Mouse (Mus musculus) C2C12 (cell line): ENCODE data around the gene Ppa2. TPM values are rescaled to one million over a fixed set of nuclear protein-coding genes. Genes with fewer than 3 reads are reported as not detected.

ENCODE experiments used
- H3K27me3 ChIP-seq: one replicate; pipeline ENCODE4 v1.6.1; 2011; ENCODE audit not compliant: control insufficient read depth, insufficient read depth, insufficient read length
- H3K36me3 ChIP-seq: one replicate; pipeline ENCODE4 v1.6.1; 2011; ENCODE audit not compliant: control insufficient read depth, insufficient read depth
- H3K4me3 ChIP-seq: one replicate; pipeline ENCODE4 v1.5.1; 2011; ENCODE audit warnings: mild to moderate bottlenecking, control low read depth; ENCODE audit not compliant: poor library complexity, insufficient read depth, severe bottlenecking
- H3K79me2 ChIP-seq: one replicate; pipeline ENCODE4 v1.6.1; 2011; ENCODE audit not compliant: control insufficient read depth, insufficient read depth
- H3K79me3 ChIP-seq: one replicate; pipeline ENCODE4 v1.6.1; 2011; ENCODE audit warnings: low read depth, control low read depth
- H3ac ChIP-seq: one replicate; pipeline ENCODE3; 2011; ENCODE audit warnings: low read depth; ENCODE audit not compliant: control insufficient read depth, insufficient read length
- CEBPB ChIP-seq: IDR thresholded peaks from one replicate; pipeline ENCODE4 v1.6.1; 2011; ENCODE audit warnings: low read depth, mild to moderate bottlenecking, control low read depth, moderate library complexity
- CTCF ChIP-seq: IDR thresholded peaks from one replicate; pipeline ENCODE4 v1.5.1; 2011; ENCODE audit not compliant: control insufficient read depth, insufficient read depth, insufficient read length
- FOSL1 ChIP-seq: IDR thresholded peaks from one replicate; pipeline ENCODE4 v1.8.0; 2011; ENCODE audit warnings: mild to moderate bottlenecking, low read length; ENCODE audit not compliant: poor library complexity, insufficient read depth, severe bottlenecking
- MAX ChIP-seq: IDR thresholded peaks from one replicate; pipeline ENCODE4 v1.6.1; 2011; ENCODE audit warnings: mild to moderate bottlenecking, control low read depth
- MYOD1 ChIP-seq: IDR thresholded peaks from one replicate; pipeline ENCODE4 v1.6.1; 2011; ENCODE audit warnings: low read depth; ENCODE audit not compliant: control insufficient read depth, insufficient read length
- MYOG ChIP-seq: IDR thresholded peaks from one replicate; pipeline ENCODE4 v1.6.1; 2011; ENCODE audit not compliant: control insufficient read depth, insufficient read length; ENCODE audit errors: extremely low read depth
- USF1 ChIP-seq: IDR thresholded peaks from one replicate; pipeline ENCODE4 v1.6.1; 2011; ENCODE audit warnings: low read depth, mild to moderate bottlenecking, control low read depth, moderate library complexity
- polyA plus RNA-seq: library from polyadenylated mRNA; unstranded; fragments of >200 nt; fragmentation: generic; extraction: Trizol; gene quantifications from one replicate; pipeline ENCODE4 v1.2.1, GENCODE M21; 2012; ENCODE audit warnings: missing spikeins

Gene Ppa2
- polyA plus RNA-seq, 1 experiment, result 41.2 TPM

GRCm38 (mm10) chr3:133309359-133309758 lies 551 bp upstream of the Ppa2 start:
- Histone ChIP-seq H3K79me3 (peaks cover 6% of the 10 kb centered on the region), H3K4me3 (no peak overlapping the region), H3ac (no peak overlapping the region), H3K36me3 (no peaks in the 10 kb centered on the region), H3K27me3 (no peaks in the 10 kb centered on the region), H3K79me2 (peaks cover 18% of the 10 kb centered on the region)
- TF ChIP-seq CTCF, result no peak
- TF ChIP-seq MYOD1, result no peak
- no peak for TF ChIP-seq MYOG
- TF ChIP-seq CEBPB, result no peak
- TF ChIP-seq USF1, result no peak
- TF ChIP-seq FOSL1, result no peak
- no peak for TF ChIP-seq MAX

GRCm38 (mm10) chr3:133310809-133311179 lies 884 bp downstream of the Ppa2 start:
- H3ac ChIP-seq, result peak overlapping the region; percentile 71
- peaks cover 7% of the 10 kb centered on the region for H3K79me3 ChIP-seq
- H3K79me2 ChIP-seq, result peaks cover 18% of the 10 kb centered on the region
- TF ChIP-seq MYOG (no peak), USF1 (no peak), MYOD1 (no peak), CTCF (no peak), MAX (no peak), FOSL1 (no peak), CEBPB (no peak)
- H3K4me3 ChIP-seq, result peak overlapping the region; percentile 40
- no peaks in the 10 kb centered on the region for H3K27me3 ChIP-seq
- H3K36me3 ChIP-seq, result no peaks in the 10 kb centered on the region

- Histone ChIP-seq H3ac (no peak overlapping the region), H3K79me3 (peaks cover 7% of the 10 kb centered on the region), H3K36me3 (no peaks in the 10 kb centered on the region), H3K4me3 (no peak overlapping the region), H3K79me2 (peaks cover 18% of the 10 kb centered on the region), H3K27me3 (no peaks in the 10 kb centered on the region)
- TF ChIP-seq CTCF, result no peak
- no peak for TF ChIP-seq FOSL1
- no peak for TF ChIP-seq MAX
- TF ChIP-seq USF1, result no peak
- TF ChIP-seq MYOG, result no peak
- TF ChIP-seq MYOD1, result no peak
Measured at GRCm38 (mm10) chr3:133312331-133312730, 2.4 kb downstream of the Ppa2 start.

GRCm38 (mm10) chr3:133312850-133313249 lies 2.9 kb downstream of the Ppa2 start:
- no peak for TF ChIP-seq USF1
- TF ChIP-seq MYOD1, result peak; percentile 12
- no peak for TF ChIP-seq MAX
- TF ChIP-seq FOSL1, result no peak
- TF ChIP-seq CTCF, result no peak
- TF ChIP-seq MYOG, result no peak
- no peak for TF ChIP-seq CEBPB
- H3K27me3 ChIP-seq, result no peaks in the 10 kb centered on the region
- H3ac ChIP-seq, result no peak overlapping the region
- no peak overlapping the region for H3K4me3 ChIP-seq
- H3K36me3 ChIP-seq, result no peaks in the 10 kb centered on the region
- peaks cover 18% of the 10 kb centered on the region for H3K79me2 ChIP-seq
- peaks cover 7% of the 10 kb centered on the region for H3K79me3 ChIP-seq

- Histone ChIP-seq H3K79me3 (peaks cover 7% of the 10 kb centered on the region), H3K4me3 (no peak overlapping the region), H3K27me3 (no peaks in the 10 kb centered on the region), H3ac (no peak overlapping the region), H3K36me3 (no peaks in the 10 kb centered on the region), H3K79me2 (peaks cover 18% of the 10 kb centered on the region)
- no peak for TF ChIP-seq MYOG
- TF ChIP-seq CEBPB, result no peak
- TF ChIP-seq MYOD1, result no peak
- no peak for TF ChIP-seq USF1
- TF ChIP-seq MAX, result no peak
- no peak for TF ChIP-seq CTCF
- TF ChIP-seq FOSL1, result no peak
Measured at GRCm38 (mm10) chr3:133313491-133314199, 3.7 kb downstream of the Ppa2 start.

GRCm38 (mm10) chr3:133314475-133314874 lies 4.6 kb downstream of the Ppa2 start:
- TF ChIP-seq MYOD1 (no peak), MYOG (no peak), CTCF (peak; percentile 32), CEBPB (no peak), USF1 (no peak), FOSL1 (no peak), MAX (no peak)

More at GRCm38 (mm10) chr3:133314475-133314874, 4.6 kb downstream of the Ppa2 start:
- Histone ChIP-seq H3K79me2 (peaks cover 18% of the 10 kb centered on the region), H3ac (no peak overlapping the region), H3K36me3 (no peaks in the 10 kb centered on the region), H3K79me3 (peaks cover 7% of the 10 kb centered on the region), H3K27me3 (no peaks in the 10 kb centered on the region), H3K4me3 (no peak overlapping the region)
